In genomic region chr10:42842358-42842757, GRCm38 (mm10) we compare ENCODE assay signal across 8 mouse cellular contexts. TPM values are rescaled to one million over a fixed set of nuclear protein-coding genes. Genes with fewer than 3 reads are reported as not detected.
A peak's percentile ranks its signal among the peaks of the same experiment; 100 is the strongest.
DNase-seq lines count a peak whose midpoint lies in the region; ATAC-seq and TF ChIP-seq lines count a peak whose summit lies in the region.

No protein-coding gene starts in this region.

- no peaks in the 10 kb centered on the region; the same call in 1 of the 2 replicates for H3K4me1 ChIP-seq in hindbrain, embryonic 13.5 days (replicated peaks)
- no peaks in the 10 kb centered on the region for H3K4me1 ChIP-seq in midbrain, embryonic 11.5 days (ENCODE audit: control insufficient read depth, insufficient read depth, low read length)
- H3K4me1 ChIP-seq in small intestine, adult 2 months (ENCODE audit: control insufficient read depth, insufficient read depth, insufficient read length, low read length), result no peaks in the 10 kb centered on the region

- WGBS in hindbrain, embryonic 13.5 days, result 13% methylated on average over 9 of the region's 9 CpGs
- 19% methylated on average over 9 of the region's 9 CpGs for WGBS in midbrain, embryonic 11.5 days
- WGBS in small intestine, adult 2 months, result 12% methylated on average over 9 of the region's 9 CpGs

- H3K4me2 ChIP-seq in hindbrain, embryonic 13.5 days, result no peak overlapping the region
- no peak overlapping the region for H3K4me2 ChIP-seq in midbrain, embryonic 11.5 days

- TF ChIP-seq POLR2A in small intestine, adult 2 months (IDR thresholded peaks at IDR 0.05; ENCODE audit: low read depth, low read length), result 0 out of 2 replicates have a peak, but pooled peaks have one; percentile 22

- intact Hi-C loops in left cerebral cortex, adult 2 months (cut with DNase I), result loop anchor here (1.0 to 5.0 kb wide), 2 partner anchors 100 to 145 kb away; no protein-coding TSS in a partner anchor

- H3K27ac ChIP-seq in hindbrain, embryonic 13.5 days, result no peak overlapping the region
- no peak overlapping the region for H3K27ac ChIP-seq in left cerebral cortex, adult 2 months
- no peak overlapping the region for H3K27ac ChIP-seq in midbrain, embryonic 11.5 days (ENCODE audit: low read depth, low read length)
- no peak overlapping the region for H3K27ac ChIP-seq in small intestine, adult 2 months (ENCODE audit: insufficient read depth, low read depth, low read length)

- peaks cover 27% of the 10 kb centered on the region for H3K36me3 ChIP-seq in hindbrain, embryonic 13.5 days
- H3K36me3 ChIP-seq in midbrain, embryonic 11.5 days (ENCODE audit: control insufficient read depth, insufficient read depth, low read length), result no peaks in the 10 kb centered on the region
- no peaks in the 10 kb centered on the region for H3K36me3 ChIP-seq in small intestine, adult 2 months (ENCODE audit: control insufficient read depth, insufficient read depth, low read length)

- ATAC-seq in hindbrain, embryonic 13.5 days (ENCODE audit: low FRiP score), result peak; percentile 67
- ATAC-seq in midbrain, embryonic 11.5 days (ENCODE audit: low FRiP score), result peak; percentile 54; the same call in 1 of the 2 replicates

- H3K9ac ChIP-seq in hindbrain, embryonic 13.5 days, result no peak overlapping the region
- no peak overlapping the region for H3K9ac ChIP-seq in midbrain, embryonic 11.5 days (ENCODE audit: low read length)

- no peak overlapping the region for H3K4me3 ChIP-seq in hindbrain, embryonic 13.5 days
- no peak overlapping the region for H3K4me3 ChIP-seq in left cerebral cortex, adult 2 months
- H3K4me3 ChIP-seq in midbrain, embryonic 11.5 days (ENCODE audit: low read depth, low read length), result no peak overlapping the region
- H3K4me3 ChIP-seq in small intestine, adult 2 months (ENCODE audit: low read depth, low read length), result no peak overlapping the region

- peak; percentile 84 for TF ChIP-seq CTCF in left cerebral cortex, adult 2 months (IDR thresholded peaks at IDR 0.05)
- peak; percentile 86; the same call in 1 of the 2 replicates for TF ChIP-seq CTCF in small intestine, adult 2 months (IDR thresholded peaks at IDR 0.05; ENCODE audit: extremely low read depth, insufficient read length, insufficient replicate concordance, low read depth, low read length)

- peak; percentile 65 for DNase-seq in adipocyte (ENCODE audit: low spot score)
- peak; percentile 82 to 91 for DNase-seq in cerebellum, postnatal 14 days
- peak; percentile 82 for DNase-seq in gastrocnemius, adult 18-20 months (ENCODE audit: low spot score)
- DNase-seq in left cerebral cortex, adult 2 months (ENCODE audit: extremely low spot score in 1 of 2, low spot score in 2 of 2), result peak; percentile 60 to 65
- peak; percentile 98 for DNase-seq in midbrain, embryonic 11.5 days (ENCODE audit: low spot score, missing footprints)
- peak; percentile 62 to 86 for DNase-seq in urinary bladder, postnatal 4 days (ENCODE audit: low spot score in 2 of 2)

- no peaks in the 10 kb centered on the region for H3K9me3 ChIP-seq in hindbrain, embryonic 13.5 days
- no peaks in the 10 kb centered on the region for H3K9me3 ChIP-seq in midbrain, embryonic 11.5 days (ENCODE audit: control insufficient read depth, low read length)

- H3K27me3 ChIP-seq in hindbrain, embryonic 13.5 days, result no peaks in the 10 kb centered on the region
- no peaks in the 10 kb centered on the region for H3K27me3 ChIP-seq in midbrain, embryonic 11.5 days (ENCODE audit: control insufficient read depth, insufficient read depth, low read length)
- H3K27me3 ChIP-seq in small intestine, adult 2 months (ENCODE audit: control insufficient read depth, insufficient read depth, low read length), result no peaks in the 10 kb centered on the region

RNA-seq across cellular contexts. Expression of gene Scml4, which starts 17.8 kb away (rescaled TPM):
- total RNA-seq in gastrocnemius, adult 18-20 months (2021), result 1 to 10 TPM in 1 of 2 experiments, under 1 TPM in 1; 0.59 to 1.1 TPM
- 7.1 and 10.2 TPM in 2 replicates for polyA plus RNA-seq in hindbrain, embryonic 13.5 days (2015; fragmentation: Nextera tagmentation; extraction: Ambion mirVana)
- 1 to 10 TPM; 3.6 TPM for total RNA-seq in left cerebral cortex, adult 2 months (2021)
- 1.1 and 1.4 TPM in 2 replicates for polyA plus RNA-seq in midbrain, embryonic 11.5 days (2014; fragmentation: Nextera tagmentation; extraction: Ambion mirVana)
- polyA plus RNA-seq in small intestine, adult 2 months (2012; rRNA removed), result 6.7 and 12.1 TPM in 2 replicates
